Mouse (Mus musculus): ENCODE measurements at regions not wholly inside any gene's neighbourhood (a gene's known extent, or its start where the extent isn't known, plus 50 kb on each side); places are given as distances from the start of the nearest gene placed in this dataset.

DNA sequence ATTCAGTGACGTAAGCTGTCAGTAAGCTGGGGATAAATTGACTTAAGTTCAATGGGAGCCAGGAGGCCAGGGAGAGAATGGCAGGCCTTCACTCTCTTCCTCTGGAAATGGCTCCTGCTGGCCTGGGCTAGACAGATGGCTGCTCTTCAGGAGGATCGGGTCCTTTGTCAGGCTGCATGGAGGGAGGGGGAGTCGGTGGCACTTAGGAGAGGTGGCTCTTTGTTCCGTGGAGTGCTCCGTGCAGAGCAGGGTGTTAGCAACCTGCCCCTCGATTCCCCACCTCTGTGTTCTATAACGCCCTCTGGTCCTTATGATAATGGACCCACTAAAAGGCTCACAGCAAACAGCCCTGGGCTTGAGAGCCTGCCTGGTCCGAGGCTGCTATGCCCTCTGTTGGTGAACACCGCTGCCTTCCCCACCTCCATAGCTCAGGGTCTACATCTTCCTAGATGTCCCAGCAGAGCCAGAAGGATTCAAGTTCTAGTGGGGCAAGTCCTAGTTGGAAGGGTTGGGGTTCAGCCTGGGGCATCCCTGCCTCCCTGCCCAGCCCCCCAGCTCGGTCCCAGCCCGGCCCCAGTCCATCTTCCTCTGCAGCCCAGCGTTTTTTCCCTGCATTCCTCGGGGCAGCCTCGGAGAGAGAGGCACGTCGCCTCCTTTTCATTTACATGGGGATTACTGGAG, 232.1 kb upstream of the 4930535I16Rik start:
- peak; percentile 66 for DNase-seq

DNA sequence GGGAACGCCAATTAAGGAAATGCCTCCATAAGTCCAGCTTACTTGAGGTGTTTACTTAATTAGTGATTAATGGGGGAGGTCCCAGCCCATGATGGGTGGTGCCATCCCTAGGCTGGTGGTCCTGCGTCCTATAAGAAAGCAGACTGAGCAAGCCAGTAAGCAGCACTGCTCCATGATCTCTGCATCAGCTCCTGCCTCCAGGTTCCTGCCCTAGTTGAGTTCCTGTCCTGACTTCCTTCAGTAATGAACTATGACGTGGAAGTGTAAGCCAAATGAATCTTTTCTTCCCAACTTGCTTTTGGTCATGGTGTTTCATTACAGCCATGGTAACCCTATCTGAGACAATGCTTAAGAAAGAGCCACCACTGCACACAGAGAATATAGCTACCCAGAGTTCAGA, 231.2 kb upstream of the 4930535I16Rik start:
- no peak for DNase-seq

DNA sequence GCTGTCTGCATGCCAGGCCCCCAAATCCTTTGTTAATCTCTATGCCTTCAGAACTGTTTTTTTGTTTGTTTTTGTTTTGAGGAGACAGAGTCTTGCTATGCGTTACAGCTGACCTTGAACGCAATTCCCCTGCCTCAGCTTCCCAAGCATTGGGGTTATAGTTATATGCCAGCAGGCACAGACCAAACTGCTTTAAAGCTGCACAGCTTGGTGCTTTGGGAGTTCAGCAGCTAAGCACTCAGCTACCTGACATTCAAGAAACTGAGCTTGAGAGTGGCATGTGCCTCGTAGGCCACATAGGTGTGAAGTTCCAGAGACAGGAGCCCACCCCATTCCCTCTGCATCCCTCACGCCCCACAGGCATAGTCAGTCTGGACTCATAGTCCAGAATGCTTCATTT, 229.5 kb upstream of the 4930535I16Rik start:
- DNase-seq = no peak

DNA sequence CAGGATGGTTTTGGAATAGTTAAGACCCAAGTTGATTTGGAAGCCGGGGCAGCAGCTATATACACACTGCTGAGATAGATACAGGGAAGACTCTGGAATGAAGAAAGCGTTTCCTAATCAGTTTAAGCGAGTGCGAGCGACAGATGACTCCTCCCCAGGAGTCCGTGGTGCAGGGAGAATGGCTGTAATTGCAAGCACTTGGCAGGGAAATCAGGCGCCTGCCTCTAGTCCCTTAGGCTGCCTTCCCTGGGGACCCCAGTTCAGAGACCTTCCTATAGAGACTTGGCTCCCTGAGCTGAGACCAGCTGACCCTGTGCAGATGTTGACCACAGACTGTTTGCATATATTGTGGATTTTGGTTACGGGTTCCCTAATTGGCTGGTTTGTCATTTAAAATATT, 228.3 kb upstream of the 4930535I16Rik start:
- DNase-seq = peak; percentile 30

DNA sequence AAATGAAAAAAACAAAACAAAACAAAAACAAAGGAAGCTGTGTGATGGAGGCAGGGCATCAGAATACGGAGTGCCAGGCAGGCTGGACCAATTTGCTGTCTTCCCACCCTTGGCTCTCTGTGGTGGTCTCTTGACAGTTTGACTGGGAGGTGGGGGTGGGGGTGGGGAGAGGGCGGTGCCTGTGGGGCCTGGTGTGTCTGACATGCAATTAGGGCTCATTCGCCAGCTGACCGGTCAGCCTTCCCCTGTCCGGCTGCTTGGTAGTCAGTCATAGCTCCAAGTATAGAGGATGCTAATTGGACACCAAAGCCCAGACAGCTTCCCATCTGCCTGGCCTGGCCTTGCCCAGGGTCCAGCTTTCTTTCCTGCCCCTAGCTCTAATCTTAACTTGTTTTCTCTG, 225.8 kb upstream of the 4930535I16Rik start:
- peak; percentile 65 for DNase-seq

DNA sequence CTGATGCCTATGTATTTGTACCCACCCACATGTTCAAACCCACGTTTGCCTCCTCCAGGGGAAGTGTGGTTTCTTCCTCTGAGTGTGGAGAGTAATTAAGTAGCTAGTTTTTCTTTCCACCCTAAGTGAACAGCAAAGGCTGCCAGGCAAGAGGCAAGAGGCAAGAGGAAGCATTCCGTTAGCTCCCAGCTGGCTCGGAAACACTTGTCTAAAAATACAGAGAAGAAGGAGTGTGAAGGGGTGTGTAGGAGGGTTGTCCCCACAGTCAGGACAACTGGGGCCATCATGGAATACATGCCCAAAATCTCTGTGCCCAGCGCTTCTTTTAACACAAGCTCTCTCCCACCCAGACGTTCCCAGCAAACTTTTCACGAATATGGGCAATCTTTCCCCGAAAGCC, 225.4 kb upstream of the 4930535I16Rik start:
- DNase-seq = no peak

DNA sequence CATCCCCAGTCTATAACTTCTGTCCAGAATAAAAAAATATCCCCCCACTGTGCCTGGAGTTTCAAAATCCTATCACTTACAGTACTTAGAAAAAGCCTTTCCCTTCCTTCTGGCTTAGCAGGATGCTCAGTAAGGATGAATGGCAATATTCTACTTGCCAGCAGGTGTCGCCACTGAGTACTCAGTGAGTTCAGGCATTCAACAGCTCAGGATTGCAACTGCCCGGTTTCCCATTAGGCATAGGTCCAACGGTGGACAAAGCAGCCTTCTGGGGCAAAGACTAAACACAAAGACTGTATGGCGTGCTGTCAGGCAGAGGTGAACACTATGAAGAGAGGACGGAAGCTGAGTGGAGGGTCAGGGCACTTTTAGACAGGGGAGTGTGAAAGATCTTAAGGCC, 224.3 kb upstream of the 4930535I16Rik start:
- peak; percentile 93 for DNase-seq

DNA sequence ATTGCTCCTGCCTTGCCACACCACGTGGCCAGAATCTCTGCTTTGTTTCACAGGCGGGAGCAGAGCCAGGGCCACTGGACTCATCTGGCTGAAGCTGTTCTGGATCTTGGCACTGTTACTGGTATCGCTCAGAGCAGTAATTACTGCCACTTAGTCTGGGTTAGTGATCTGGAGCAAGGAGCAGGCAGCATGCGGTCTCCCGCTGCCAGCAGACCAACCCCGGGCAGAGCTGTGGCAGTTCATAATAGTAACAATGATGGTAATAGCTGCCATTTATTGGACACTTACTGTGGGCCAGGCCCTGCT, 217.3 kb upstream of the 4930535I16Rik start:
- DNase-seq = peak; percentile 30

DNA sequence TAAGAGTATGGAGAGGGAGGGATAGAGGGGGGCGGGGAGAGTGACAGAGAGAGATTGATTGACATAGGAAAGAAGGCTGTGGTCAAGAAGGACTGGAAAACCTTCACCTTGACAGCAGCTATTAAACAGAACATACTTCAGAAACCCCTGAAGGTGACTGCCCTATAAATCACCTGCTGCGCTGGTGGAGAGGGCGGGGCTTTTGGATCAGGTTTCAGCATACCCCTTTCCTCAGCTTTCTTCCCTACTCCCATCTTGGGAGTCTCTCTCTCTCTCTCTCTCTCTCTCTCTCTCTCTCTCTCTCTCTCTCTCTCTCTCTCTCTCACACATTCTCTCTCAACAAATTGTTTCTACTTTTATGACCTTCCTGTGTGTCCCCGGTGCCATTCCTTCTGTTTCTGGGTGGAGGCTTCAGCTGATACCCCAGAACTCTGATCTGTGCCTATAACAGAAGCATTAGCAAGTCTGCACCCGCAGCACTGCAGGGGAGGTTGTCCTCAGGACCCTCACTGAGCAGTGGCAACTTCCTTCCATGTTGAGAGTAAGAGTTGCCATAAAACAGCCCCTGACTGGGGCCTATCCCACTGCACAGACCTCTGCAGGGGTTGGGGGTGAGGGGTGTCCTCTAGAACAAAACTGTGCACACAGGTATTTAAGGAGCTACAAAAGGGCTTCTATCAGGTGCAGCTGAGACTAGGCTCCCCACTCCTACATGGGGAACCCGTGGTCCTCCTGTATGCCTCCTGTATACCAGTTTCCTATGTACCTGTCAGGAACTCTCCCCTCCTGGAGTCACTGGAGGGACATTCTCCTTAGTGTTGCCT, 216.7 kb upstream of the 4930535I16Rik start:
- DNase-seq = no peak

DNA sequence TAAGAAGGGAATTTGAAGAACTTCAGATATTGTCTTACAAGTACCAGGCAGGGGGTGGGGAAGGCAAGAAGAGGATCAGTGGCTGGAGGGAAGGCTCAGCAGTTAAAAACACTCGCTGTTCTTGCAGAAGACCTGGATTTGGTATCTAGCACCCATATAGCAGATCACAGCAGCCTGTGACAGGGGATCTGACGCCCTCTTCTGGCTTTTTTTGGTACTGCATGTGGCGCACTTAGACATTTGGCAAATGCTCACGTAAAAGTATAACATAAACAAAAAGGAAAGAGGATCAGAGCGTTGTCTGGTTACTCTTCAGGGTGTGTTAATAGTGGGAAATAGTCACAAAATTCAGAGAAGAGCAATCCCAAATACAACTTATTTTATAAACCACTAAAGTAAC, 213.1 kb upstream of the 4930535I16Rik start:
- DNase-seq = no peak

DNA sequence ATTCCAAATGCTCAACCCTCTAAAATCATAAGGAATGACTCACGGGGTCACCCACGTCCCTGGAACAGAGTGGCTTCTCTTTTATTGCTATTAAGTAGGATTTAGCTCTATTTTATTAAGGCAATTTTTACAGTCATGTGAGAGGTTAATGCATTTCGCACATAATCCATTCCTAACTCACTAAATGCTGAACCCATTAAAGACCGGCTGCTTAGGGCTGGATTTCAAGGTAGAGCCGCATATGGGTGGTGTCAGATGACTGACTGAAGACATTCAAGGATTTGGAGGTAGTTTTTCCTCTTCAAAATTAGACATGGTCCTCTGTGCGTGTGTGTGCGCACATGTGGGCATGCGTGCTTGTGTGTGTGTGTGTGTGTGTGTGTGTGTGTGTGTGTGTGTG, 208.4 kb upstream of the 4930535I16Rik start:
- no peak for DNase-seq

DNA sequence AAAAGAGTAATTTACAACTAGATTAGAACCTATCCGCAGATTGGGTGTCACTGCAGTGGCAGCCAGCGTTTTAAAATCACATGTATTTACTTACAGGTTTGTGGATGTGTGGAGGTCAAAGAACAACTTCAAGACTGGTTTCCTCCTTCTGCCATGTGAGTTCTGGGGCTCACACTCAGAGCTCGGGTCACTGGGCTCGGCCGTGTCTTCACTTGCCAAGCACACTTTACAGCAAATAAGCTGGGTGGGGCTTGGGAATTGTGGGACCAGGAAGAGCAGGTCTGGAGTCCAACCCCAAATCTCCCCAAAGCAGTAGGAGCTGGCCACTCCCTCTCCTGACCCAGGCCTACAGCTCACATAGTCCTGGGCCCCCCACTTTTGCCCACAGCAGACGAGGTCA, 202.5 kb upstream of the 4930535I16Rik start:
- DNase-seq = no peak

DNA sequence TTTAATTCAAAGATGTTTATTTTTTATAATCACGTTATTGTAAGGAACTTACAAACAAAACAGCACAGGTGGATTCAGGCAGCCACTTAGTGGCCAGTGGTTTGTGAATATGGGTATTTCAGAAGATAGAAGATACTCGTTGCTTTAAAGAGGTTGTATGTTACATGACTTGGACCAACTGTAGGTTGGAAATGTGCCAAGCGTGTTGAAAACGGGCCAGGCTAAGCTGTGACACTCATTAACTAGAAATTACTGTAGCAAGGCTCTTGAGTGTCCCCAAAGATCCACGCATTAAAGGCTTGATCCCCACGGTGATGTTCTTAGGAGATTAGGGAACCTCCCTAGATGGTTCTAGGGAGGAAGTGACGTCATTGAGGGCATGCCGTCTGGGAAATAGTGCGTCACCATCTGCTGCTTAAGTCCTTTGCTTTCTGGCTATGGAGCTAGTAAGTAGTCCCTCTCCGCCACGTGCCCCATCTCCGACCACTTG, 196.1 kb upstream of the 4930535I16Rik start:
- DNase-seq = peak; percentile 52

DNA sequence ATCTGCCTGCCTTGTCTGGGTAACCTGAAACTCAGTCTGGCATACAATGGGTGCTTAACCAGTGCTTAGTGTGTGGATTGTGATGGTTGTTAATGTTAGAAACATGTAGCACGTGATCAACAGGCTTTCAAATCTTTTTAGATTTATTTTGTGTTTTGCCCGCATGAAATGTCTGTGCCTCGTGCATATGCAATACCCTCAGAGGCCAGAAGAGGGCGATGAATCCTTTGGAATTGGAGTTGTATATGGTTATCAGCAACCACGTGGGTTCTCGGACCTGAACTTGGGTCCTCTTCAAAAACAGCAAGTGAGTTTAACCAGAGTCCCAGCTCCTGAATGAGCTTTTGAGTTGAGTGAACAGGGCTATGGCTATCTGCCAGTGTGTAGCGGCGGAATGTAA, 192.9 kb upstream of the 4930535I16Rik start:
- DNase-seq = peak; percentile 22

DNA sequence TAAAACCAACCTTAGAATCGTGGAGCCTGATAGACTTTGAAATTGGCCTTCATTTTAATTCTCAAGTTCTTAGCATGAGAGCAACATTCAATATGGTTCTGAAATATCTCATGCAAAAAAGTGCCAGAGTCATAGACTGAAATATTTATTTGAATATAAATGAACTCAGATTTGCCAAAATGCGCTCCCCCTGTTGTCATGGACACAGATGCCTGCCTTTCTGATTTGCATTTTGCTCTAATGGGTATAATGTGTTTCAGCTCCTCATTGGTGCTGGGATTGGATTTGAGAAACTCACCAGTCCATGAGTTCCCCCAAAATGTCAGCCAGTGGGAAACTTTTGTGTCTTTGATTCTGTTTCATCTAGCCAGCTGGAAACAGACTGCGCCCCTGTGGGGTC, 191.5 kb upstream of the 4930535I16Rik start:
- no peak for DNase-seq

DNA sequence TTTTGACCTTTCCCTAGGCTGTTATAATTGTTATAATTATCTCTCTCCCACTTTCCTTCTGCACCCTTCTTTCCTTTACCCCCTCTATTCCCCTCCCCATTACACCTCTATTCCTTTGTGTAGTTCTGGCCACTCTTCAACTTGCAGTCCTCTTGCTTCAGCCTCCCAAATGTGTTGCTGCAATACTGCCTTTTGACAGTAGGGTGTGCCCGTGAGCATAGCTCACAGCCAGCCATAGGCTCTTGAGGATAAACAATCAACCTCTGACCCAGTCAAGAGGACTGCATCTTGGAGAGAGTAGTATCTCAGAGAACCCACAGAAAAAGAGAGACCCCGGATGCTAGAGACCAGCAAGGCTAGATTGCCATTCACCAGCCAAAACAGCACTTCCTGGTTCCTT, 184.9 kb upstream of the 4930535I16Rik start:
- DNase-seq = peak; percentile 57

DNA sequence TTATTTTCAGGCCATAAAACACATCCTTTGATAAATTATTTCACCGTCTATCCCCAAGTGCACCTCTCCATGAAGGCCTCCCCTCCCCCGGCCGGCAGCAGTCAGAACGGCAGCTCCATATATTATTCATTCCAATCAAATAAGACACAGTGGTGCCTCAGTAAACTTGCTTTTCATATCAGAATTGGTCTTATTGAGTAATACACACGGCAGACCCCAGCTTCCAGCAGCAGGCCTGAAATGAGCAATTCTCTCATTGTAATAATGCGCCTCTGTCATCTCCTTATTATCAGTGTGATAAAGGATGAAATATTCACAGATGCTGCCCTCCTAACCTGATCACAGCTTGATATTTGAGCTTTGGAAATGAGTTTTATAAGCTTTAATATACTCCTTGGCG, 169.0 kb upstream of the 4930535I16Rik start:
- DNase-seq = no peak

DNA sequence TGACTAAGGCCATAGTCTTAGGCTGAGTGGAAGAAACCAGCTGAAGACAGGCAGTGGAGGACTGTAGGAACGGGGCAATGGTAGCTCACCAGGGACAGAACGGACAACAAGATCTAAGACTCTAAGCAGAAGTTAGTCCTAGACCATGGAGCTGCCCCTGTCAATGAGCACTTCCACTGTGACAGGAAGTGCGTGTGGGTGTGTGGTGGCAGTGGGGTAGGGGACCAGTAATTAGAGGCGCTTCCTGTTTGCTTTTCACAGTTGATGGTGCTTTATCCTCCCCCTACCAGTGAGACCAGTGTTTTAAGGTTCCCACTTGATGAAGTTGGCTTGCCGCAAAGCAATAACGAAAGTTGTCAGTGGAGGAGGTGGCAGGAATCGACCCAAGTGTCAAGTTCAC, 168.4 kb upstream of the 4930535I16Rik start:
- no peak for DNase-seq

DNA sequence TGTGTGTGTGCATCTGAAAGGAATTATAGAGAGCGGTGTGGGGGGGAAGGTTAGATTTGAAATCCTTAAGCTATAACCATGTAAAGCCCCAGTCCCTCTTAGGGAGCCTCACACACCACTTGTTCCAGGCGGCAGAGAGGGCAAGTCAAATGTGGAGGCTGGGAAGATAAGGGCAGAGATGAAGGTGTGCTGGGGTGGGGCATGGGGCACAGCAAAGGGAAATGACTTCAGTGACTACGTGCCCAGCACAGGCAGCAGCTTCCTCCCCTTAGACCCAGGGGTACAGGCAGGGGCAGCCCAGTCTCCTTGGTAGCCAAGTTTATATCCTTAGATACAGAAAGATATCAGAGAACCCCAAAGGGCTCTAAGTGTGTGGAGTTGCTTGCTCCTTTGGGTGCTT, 161.8 kb upstream of the 4930535I16Rik start:
- DNase-seq = no peak

DNA sequence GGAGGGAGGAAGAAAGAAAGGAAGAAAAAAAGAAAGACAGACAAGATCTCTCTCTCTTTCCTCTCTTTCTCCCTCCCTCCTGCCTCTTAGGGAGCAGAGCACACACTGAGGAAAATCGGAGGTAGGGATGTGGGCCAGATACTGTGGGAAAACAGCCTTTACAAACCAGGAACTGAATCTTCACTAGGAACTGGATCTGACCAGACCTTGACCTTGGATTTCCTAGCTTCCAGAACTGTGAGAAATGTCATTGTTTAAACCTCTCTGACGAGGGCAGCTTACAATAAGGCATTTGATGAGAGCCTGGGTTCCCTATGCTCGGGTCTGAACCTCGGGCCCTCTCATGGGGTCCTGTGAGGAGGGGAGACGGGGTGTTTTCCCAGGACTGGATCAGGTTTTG, 157.7 kb upstream of the 4930535I16Rik start:
- no peak for DNase-seq

DNA sequence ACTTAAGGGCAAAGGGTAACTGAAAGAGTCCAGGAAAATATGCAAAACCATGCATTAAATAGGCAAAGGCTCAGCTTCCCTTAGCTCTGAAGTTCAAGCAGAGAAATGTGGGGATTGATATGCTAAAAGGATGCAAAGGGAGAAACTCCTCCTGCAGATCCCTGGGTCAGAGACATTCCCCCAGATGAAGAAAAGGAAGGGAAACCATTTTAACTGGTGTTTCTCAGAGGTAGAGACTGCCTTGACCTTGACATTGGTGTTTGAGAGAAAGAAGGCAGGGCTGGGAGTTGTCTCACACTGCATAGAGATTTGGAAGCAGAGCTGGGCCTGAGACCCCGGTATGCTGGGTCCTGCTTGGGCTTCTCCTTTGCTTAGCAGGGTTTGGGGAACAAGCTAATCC, 155.8 kb upstream of the 4930535I16Rik start:
- no peak for DNase-seq

DNA sequence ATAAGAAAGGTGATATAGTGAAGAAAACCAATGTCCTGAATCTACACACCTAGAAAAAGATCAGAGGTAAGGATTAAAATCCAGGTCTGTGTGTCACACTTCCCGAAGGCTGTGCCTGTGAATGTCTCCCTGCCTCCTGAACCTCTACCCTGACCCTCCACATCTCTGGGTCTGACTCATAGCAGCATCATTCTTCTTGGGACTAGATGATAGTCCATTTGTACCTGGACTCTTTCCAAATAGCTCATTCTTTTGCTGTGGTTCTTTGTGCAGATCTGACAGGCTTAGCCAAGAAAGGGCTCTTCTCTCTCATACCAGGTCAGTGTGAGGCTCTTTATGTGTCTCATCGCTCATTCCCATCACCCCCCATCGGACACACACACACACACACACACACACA, 146.8 kb upstream of the 4930535I16Rik start:
- no peak for DNase-seq

DNA sequence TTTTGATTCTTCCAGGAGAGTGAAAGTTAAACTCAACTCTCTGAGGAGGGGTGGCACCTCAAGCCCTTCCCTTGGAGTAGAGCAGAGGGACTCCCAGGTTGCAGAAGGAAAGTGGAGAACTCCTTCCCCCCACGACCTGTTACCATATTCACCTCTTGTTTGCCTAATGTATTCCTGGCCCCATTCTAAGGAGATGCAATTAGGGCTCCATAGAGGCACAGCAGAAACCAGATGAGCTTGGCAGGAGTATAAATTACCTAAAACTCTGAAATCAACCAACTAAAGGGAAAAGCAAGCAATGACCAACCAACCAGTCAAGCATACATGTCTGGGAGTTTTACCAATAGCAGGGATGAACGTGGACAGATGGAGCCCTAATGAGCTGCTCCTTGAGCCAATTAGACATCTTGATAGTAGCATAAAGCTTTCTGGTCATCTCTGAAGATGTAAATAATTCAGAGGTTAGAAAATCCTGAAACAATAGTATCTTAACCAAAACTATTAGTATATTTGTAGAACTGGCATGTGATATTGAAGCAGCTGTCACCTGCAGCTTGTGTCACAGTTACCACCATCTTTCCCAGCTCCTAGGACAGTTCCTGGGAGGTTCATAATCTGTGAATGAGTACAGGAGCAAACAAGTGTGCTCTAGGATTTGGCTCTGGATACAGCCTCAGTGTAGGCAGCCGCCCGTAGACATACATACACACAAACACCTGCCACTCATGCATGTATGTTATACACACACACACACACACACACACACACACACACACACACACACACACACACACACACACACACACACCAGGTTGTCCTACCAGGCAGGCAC, 145.7 kb upstream of the 4930535I16Rik start:
- DNase-seq = no peak

DNA sequence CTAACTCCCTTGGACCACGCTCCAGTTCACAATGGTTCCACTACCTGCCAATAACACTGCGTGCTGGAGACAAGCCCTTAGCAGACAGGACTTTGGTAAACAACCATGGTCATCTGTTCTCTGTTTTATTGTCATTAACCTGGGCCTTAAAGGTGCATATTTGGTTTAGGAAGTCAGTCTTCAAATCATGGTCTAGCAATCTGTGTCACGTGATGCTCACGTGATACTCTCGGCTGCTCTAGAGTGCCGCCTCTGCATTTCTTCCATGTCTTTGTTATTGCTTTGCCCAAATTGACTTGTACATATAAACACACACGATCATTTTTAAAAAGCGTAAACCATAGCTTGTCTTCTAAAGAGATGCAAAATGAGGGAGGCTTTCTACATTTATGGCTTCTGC, 139.8 kb upstream of the 4930535I16Rik start:
- no peak for DNase-seq
